Mouse (Mus musculus) NIH3T3 (cell line): ENCODE results near the gene Iqsec1.

ENCODE experiments used
- DNase-seq: peaks from one replicate; pipeline ENCODE4 v3.0.0-alpha.2; 2012; ENCODE audit warnings: low read depth

Gene Iqsec1

DNA sequence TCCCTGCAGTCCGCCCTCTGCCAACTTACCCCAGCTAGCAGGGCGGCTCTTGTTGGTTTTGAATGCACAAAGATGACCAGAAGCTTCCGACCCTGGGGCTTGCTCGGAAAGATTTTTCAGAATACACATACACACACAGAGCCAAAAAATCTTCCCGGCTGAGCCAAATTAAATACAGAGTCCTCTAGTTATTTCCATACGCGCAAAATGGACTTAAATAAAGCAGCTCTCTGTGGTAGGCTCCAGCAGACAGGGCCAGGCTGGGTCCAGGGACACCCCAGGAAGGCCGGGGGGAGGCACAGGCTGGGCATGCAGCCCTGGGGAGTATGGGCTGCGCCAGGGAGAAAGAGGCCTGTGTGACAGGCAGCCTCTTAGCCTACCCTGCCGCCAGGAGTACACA, 282.0 kb downstream of the Iqsec1 start:
- DNase-seq: peak; percentile 66

DNA sequence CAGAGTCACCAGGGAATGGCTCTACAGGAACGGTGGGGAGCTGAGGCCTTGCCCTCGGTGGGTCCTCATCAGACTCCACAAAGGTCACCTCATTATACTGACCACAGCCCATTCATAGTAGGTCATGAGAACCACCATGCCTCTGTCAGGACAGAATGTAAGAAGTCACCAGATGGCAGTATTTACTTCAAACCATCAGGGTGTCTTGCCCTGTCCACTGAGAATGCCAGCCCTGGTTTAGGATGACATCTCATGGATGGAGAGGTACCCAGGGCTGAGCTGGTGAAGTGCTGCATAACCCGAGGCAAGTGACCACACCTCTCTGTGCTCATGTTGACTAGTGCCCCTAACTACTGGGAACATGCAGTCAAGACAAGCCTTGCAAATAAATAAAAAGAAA, 282.7 kb downstream of the Iqsec1 start:
- no peak for DNase-seq

DNA sequence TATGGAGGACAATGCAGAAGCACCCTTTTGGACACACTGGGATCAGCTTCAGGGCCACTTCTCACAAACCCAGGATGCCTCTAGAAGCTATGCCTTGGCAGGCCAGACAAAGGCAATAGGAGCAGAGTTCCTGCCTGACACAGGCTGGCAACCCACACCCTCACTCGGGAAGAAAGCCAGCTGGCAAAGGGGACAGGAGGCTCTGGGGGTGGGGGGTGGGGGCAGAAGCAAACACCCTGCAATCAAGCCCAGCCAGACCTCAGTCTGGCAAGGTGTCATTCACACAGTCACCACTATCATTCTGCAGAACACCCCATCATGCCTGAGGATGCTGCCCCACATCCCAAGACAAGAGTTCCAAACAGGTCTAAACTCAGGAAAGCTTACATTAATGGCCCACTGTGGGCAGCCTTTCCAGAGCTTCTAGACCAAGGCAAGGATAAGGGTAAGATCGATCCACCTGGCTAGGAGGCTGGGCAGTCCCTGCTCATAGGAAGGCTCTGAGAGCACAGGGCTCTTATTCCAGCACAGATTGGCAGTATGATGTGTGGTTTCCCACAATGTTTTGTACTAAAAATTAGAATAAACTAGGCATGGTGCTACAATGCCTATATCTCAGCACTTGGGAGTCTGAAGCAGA, 283.7 kb downstream of the Iqsec1 start:
- peak; percentile 66 for DNase-seq

DNA sequence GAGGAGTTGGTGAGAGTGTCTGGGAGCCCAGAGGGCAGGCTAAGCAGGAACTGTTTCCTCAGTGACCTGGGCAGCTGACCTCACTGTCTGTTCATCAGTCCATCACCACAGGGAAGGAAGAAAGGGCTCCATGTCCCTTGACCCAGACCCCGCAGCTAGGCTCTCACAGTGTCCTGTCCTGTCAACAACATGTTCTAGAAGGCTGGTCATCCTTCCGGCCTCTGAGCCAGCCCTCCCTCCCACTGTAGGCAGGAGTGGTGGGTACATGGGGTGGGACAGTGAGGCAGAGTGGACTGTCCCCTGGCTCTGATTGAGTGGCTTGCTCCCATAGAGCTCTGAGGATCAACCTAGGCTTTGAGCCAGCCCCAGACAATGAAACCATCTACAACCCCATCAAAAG, 284.7 kb downstream of the Iqsec1 start:
- DNase-seq: no peak

DNA sequence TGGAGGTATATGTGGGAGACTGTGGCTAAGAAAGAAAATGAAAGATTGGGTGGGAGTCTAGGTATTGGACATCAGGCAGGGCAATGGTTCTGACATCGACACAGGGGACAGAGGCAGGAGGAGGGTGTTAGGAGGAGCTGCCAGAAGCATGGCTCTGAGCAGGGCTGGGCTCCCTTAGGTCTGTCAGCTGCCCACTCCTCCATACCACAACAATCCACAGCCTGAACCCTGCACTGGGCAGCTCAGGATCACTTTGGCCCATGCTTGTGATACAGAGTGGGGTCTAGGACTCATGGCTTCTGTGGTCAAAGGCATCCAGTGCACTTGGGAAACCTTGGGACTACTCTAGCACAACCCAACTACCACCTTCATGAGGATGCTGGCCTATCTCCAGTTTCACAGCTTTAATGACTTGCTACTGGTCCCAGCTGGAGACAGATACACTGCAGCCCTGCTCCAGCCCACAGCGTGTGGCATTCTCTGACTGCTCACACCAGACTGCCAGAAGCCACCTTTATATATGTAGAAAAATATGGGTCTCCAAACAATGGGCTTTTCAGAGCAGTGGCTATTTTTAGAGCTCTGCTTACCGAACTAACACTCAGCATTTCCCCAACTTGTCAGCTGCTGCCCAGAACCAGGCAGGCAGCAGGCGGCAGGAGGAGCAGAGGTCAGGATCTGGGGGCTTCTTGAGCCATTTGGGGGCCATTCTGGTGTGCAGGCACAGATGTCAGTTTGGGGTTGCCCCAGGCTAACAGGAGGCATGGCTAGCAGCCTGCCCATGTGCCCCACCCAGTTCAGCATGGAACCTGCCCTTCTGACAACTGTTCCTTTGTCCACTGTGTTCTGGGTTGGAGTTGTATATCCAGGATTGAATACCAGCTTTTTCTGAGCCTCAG, 285.4 kb downstream of the Iqsec1 start:
- DNase-seq: peak; percentile 57

- DNase-seq: no peak
Measured at GRCm38 (mm10) chr6:90702197-90702596, 286.3 kb downstream of the Iqsec1 start.

DNA sequence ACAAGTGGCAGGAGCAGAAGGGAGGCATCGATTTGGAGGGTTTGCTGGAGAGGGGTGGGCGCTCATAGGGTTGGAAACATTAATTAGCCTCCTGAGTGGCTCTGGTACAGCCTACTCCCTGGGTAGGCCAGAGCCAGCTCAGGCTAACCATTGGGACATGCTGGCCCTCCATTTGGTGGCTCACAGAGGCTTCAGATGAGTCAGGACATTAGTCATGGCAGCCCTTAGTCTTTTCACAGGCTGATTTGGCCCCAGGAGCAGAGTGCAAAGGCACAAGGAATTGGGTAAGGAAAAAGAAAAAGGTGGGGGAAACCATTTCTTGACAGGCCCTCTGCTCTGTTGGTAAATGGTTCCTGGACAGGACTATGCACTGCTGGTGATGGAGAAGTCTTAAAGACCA, 287.1 kb downstream of the Iqsec1 start:
- no peak for DNase-seq

GRCm38 (mm10) chr6:90700737-90701136, 287.7 kb downstream of the Iqsec1 start:
- DNase-seq: no peak

DNA sequence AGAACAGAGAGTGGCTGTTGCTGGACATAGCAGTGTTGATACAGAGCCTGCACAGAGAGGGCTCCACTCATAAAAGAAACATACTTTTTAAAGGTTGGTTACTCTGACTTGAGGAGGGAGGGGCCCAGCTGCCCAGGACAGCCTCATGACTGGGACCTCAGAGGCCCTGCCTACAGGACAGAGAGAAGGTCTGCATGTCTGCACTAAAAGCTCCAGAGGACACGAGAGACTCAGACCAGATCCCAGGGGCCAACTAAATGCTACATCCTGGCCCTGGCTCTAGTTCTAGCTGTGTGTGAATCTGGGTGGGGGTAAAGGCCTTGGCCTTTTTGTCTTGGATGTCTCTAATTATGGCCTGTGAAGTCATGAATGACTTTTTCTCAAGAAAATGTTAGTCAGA, 288.4 kb downstream of the Iqsec1 start:
- no peak for DNase-seq

DNA sequence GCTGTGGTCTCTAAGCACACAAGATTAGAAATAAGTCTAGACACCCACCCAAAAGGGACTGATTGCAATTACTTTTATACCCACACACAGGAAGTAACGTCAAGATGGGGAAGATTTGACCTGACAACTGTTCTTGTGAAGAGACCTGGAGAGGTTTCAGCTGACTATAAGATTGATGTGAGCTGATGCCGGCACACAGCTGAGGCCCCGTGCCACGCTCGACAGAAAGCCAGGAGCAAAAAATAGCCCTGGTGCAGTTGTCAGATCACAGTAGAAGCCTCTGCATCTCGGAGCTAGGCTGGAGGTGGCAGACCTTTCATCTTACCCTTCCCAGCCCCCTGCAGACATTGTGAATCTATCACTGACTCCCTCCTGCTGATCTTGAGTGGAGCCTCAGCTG, 289.6 kb downstream of the Iqsec1 start:
- DNase-seq: no peak

GRCm38 (mm10) chr6:90695754-90696153, 292.7 kb downstream of the Iqsec1 start:
- no peak for DNase-seq

GRCm38 (mm10) chr6:90692404-90692803, 296.1 kb downstream of the Iqsec1 start:
- no peak for DNase-seq

DNA sequence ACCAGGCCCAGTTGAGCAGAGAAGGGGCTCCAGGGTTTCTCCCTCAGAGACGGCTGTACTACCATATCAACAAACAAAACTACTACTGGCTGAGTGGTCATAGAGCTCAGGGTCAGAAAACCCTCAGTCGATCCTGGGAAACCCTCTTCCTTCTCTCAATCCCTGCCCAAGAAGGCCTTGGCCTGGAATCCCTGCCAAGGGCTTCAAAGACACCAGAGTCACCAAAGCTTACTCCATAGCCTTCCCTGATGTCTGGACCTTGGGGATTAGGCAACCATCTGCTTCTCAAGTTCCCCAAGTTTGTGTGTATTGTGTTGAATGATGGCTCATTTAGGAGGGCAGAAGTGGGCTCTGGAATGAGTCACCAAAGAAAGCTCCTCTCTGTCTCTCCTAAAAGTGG, 296.6 kb downstream of the Iqsec1 start:
- DNase-seq: no peak

DNA sequence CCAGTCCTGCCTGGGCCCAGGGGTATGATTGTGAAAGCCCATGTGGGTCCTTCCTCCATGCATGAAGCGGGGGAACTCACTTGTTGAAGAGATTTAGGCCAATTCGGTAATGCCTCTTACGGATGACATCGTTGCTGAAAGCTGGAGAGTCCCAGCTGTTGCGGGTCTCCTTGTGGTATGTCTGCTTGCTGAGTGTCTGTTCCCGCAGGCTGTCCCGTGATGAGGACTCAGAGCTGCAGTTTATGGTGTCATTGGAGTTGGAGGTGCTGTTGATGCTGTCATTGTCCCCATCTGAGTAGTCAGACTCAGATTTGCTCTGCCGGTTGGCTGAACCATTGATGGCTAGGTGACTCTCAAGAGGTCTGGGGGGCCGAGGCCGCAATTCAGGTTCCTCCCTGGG, 299.0 kb downstream of the Iqsec1 start:
- no peak for DNase-seq

DNA sequence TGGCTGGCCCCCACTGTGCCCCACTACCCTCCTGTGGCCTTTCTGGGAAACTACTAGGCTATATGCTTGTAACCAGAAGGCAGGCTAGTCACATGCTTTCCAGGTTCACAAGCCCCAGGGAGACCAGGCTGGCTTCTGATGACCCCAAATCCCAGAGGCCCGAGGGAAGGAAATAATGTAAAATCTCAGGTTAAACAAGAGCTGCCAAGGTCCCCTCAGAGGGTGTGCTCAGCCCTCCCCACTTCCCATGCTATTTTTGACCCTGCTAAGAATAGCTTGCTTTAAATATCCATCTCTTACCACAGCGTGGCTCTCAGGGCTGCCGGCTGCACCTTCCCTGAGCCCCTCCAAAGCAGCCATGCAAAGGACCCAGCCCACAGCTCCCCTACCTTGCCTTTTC, 299.7 kb downstream of the Iqsec1 start:
- no peak for DNase-seq

DNA sequence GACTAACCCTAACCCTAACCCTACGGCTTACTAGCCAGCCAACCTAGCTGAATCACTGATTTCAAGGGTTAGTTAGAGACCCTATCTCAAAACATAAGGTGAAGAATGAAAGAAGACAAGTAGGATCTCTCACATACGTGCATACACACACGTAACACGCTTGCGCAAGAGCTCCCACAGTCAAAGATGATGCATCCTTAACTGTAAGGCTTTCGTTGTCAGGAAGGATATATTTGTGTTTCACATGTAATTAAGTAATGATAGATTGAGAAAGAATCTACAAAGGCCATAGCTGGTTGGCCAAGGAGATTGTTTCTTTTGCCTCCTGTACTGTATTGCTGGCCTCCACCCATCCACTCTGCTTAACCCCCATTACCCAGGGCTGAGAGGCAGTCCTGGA, 300.5 kb downstream of the Iqsec1 start:
- DNase-seq: peak; percentile 26

DNA sequence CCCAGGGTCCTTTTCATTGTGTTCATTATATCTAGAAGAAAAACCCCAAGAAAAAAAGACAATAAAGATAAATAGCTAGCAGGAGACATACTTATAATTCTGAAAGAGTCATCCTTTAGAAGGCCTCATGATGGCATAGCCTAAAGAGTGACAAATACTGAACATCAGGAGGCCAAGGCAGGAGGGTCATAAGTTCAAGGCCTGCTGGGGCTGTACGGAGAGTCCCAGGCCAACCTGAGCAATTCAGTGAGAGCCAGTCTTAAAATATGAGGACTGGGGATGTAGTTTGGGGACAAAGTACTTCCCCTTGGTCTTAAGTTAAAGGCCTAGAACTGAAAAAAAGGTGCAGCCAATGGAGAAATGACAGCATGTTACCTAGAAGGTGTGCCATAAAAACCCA, 301.7 kb downstream of the Iqsec1 start:
- no peak for DNase-seq

DNA sequence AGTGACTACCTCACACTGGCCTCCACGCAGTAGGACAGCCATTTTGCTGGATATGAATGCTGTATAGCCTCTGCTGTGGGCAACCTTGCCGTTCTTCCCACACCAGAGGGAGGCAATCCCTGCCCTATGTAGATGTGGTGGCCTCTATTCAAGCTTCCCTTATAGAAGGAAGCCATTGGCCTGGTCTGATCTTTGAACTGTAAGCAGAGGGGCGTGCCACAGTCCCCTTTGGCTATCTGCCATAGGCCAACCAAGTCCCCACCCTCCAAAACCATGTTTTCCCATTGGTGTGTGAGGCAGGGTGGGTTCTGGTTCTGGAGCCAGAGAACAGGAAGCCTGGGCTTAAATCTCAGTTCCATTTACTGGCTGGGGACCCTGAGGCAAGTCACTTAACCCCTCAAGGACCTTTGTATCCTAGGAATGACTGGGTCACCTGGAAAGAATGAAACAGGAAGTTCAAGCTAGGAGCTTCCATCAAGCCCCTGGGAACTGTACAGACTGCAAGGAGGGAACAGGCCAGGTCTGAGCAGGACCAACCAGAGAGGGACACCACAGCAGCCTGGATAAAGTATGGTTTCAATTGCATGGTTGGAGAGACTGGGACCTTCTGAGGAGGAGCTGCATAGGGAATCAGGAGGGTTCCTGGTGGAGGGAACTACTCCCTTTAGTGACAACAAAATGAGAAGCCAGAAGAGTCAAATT, 304.5 kb downstream of the Iqsec1 start:
- no peak for DNase-seq

DNA sequence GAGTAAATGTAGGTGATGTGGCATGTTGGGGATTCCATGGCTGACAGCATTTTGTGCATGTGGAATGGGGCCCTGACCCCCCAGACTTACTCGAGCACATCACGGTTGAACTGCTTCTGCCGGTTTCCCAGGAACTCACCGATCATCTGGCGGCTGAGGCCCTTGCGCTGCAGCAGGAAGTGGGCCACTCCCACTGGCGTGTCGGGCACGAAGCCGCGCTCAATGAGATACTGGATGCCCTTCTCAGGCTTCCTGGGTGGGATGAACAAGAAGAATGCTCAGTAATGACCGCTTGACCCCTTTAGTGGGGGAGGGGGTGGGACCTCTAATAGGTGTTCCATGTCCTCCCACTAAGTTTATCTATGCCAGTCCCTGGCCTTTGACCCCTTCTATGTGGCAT, 308.1 kb downstream of the Iqsec1 start:
- DNase-seq: no peak

GRCm38 (mm10) chr6:90678759-90679158, 309.7 kb downstream of the Iqsec1 start:
- DNase-seq: no peak

DNA sequence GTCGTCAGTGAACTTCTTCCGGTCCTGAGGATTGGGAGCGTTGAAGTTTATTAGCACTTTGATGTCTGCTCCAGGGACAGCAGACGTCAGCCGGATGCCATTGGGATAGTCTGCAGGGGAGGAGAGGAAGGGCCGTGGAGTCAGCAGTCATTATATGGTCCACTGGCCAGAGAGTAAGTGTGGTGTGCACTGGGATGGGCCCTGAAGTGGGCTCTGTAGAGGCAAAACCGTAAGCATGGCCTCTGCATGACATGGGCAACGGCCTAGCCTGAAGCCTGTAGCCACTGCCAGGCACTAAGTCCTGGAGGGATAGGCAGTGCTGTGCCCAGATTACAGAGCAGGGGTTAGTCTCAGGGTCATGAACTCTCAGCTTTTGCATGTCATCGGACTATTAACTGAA, 319.8 kb downstream of the Iqsec1 start:
- no peak for DNase-seq

DNA sequence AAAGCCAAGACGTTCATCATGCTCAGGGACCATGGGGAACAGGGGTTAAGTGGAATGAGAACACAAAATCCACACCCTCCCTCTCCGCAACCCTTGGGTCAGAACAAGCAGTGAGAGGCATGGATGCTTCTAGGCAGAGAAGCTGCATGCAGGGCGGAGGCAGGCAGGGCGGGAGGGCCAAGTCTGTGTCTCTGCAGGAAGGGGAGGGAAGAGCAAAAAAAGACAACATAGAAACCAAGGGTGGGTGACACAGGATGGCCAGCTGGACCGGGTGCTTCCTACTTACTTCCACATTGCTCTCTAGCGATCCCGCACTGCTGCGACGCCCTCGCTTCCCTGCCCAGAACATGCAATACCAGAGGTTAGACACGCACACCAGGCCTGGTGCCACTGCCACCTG, 324.7 kb downstream of the Iqsec1 start:
- no peak for DNase-seq

DNA sequence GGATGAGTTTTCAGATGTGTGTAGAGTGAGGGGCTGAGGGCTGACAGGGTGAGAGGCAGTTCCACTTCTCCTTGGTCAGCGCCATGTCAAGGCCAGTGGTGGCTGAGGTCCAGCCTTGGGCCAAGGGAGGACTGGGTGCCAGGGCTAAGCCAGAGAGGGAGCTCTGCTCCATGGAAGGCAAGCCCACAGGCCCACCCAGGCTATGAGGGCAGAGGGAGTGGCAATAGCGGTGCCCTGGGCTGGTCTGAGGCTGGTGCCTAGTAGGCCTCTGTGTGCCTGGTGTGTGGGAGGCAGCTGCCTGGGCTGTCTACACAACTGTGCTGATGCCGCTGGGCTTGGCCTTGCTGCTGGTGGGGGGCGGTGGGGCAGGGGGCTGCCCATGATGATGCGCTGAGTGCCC, 326.3 kb downstream of the Iqsec1 start:
- DNase-seq: no peak
